Mouse (Mus musculus): ENCODE measurements around the gene Nkain2.
"Not testable (repeated sequence)": the region's sequence is repeated elsewhere in the genome, so short reads cannot be mapped to it uniquely, and the experiment has no call there.

Gene Nkain2

DNA sequence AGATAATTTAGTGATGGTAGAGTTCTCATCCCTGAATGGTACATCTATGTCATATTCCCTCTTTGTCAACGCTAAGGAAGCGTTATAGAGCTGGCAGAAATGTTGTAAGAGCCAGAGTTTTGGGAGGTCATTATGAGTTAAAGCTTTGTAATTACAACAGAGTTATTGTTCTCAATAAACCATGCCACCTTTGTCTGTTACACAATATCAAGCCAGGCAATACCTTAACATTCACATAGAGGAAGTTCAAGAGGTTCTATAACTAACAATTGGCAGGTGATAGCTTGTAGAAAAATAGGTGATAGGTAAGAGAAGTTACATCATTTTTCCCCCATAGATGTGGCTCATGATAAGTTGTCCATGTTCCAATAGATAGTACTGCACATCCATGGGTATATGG lies 832.0 kb downstream of the Nkain2 start:
- DNase-seq (ENCODE audit: low spot score in 2 of 2) = no peak

- DNase-seq (ENCODE audit: low spot score in 2 of 2) = no peak
Observed at GRCm38 (mm10) chr10:32052546-32053295, 837.5 kb downstream of the Nkain2 start.

- DNase-seq (ENCODE audit: low spot score in 2 of 2) = no peak
Observed at GRCm38 (mm10) chr10:32052045-32052444, 838.2 kb downstream of the Nkain2 start.

DNA sequence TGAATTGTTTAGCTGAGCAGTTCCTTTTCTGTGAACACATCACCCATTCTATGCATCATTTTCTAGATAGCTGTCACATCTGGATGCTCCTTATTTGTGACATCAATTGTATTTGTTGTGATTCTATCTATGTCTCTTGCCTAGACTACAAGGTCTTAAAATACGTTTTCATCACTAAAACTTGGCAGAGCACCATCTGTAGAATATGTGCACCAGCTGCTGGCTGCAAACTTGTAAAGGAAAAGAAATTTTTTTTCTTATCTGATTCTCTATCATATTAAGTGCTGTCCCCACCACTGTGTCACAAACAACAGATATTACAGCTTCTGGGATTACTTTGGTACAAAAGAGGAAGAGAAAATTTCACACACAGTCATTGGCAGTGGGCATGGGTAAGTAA lies 860.3 kb downstream of the Nkain2 start:
- no peak for DNase-seq (ENCODE audit: low spot score in 2 of 2)

DNA sequence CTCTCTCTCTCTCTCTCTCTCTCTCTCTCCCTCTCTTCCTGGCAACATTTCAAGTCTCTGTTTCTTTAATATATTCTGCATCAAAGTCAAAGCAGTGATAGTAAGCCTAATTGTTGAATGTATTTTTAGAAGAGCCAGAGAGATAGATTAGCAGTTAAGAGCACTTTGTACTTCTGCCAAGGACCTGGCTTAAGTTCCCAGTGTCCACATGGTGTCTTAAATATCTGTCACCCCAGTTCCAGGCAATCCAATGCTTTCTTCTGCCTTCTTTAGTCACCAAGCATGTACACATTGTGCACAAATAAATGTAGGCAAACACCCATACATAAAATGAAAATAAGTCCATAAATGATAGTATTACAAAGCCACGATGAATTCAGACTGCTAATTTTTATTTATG lies 871.9 kb downstream of the Nkain2 start:
- DNase-seq (ENCODE audit: low spot score in 2 of 2) = no peak

DNA sequence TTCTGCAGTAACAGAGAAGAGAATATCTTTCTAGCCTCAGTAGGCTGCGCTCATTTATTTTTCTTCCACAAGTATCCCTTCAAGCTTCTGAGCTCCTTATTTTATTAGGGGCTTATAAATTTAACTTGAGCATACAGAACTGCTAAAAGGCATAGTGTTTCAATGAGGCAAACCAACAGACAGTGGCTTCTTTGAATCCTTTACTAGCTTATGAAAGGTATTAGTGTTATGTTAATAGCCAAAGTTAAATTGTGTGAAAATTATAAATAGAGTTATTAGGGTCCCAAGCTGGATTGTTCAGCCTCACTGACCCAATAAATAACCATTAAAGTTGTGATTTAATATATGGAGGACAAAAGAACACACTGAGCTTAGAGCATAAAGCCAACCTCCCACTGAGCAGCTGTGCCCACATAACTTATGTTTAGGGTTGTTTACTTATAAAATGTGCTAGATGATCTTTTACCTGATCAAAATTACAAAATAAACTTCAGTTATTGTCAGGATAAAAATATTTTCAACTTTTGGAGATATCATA lies 889.0 kb downstream of the Nkain2 start:
- no peak for DNase-seq (ENCODE audit: low spot score in 2 of 2)

DNA sequence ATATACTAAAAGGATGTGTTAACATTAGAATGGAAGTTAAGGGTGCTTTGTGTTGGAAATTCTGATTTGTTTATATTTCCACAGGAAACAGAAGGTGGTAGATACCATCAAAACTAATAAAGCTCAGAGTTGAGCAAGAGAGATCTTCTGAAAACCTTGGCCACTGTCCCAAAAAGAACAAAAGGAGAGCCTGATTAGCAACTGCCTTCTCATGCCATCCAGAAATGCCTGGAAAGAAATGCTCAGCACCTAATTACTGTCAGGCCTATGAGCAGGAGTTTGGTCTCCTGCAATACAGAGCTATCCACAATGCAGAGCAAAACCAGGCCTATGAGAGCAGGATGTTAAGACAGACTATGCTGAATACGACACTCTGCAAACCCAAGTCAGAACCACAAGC lies 897.1 kb downstream of the Nkain2 start:
- no peak for DNase-seq (ENCODE audit: low spot score in 2 of 2)

GRCm38 (mm10) chr10:31978387-31978786 lies 911.9 kb downstream of the Nkain2 start:
- no peak for DNase-seq (ENCODE audit: low spot score in 2 of 2)

GRCm38 (mm10) chr10:31947178-31947726 lies 943.0 kb downstream of the Nkain2 start:
- no peak for DNase-seq (ENCODE audit: low spot score in 2 of 2)

- DNase-seq (ENCODE audit: low spot score in 2 of 2) = no peak
Observed at GRCm38 (mm10) chr10:31931961-31932360, 958.3 kb downstream of the Nkain2 start.

DNA sequence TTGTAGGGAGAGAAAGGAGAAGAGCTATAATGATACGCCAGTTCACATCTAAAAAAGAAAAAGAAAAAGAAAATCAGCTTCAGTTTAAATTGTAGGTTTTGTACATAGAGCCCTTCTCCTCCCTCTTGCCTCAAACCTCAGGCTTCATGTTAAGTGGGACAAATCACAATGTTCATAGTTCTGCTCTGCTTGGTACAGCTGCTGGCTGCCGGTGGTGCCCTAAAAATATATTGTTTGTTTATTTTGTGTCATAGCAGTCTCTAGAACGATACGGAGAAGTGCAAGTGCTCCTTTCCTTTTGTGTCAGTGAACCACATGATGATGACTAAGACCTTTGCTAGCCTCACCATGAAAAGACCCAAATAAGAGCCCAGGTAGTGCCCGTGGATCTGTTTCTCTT lies 962.6 kb downstream of the Nkain2 start:
- no peak for DNase-seq (ENCODE audit: low spot score in 2 of 2)

GRCm38 (mm10) chr10:31920901-31921300 lies 969.4 kb downstream of the Nkain2 start:
- not testable (repeated sequence) for DNase-seq (ENCODE audit: low spot score in 2 of 2)

DNA sequence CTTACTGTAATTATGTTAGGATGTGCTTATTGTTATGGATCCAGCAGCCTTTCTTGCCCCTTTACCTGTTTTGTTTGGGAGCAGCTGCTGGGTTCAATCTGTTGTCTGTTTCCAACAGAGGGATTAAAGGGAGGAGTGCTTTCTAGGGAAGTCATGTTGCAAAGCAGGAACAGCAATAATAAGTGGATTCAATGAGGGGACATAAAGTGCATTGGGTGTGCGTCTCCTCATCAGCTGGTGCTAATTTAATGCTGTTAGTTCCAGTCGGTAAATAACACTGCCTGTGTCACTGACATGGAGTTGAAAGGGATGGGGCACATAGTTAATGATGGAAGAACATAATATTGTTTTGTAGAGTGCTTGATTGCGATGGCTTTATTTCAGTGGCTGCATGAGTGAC lies 982.8 kb downstream of the Nkain2 start:
- DNase-seq (ENCODE audit: low spot score in 2 of 2) = no peak

DNA sequence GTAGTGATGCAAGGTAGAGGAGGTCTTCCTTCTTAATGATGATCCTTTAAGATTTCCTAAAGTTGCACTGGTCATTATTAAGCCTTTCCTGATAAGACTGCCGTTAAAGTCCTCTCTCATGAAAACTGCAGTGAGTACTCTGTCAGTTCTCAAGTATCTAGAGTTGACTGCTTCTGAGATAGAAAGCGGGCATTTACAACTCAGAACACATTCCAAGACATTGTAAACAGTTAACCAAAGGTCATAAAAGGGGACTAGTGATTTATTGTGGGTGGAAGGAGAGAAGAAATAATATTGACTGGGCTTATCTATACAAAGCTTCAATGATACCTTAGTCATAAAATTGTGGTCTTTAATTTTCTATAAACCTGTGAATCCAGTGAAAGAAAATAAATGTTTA lies 990.8 kb downstream of the Nkain2 start:
- no peak for DNase-seq (ENCODE audit: low spot score in 2 of 2)

DNA sequence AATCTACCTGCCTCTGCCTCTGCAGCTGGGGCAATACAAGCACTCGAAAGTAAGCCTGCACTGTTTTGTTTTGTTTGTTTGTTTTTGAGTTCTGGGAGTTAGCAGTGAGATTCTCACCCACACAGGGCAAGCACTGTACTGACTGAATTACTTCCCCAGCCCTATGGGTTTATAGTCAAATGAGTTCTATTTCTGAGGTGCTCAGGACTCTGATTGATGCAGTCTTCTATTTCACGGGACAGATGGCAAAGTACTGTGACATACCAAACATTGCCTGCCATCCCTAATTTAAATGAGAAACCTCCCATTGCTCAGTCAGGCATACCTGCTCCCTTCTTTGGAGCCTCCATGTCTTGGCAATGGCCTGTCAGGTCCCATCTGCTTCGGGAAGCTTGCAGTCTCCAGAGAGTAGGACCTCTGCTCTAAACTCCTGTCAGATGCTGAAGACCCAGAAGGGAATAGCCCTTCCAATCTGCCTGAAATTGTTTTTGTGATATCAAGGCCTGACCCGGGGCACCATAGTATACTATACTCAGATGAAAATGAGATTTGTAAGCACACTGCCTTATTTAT lies 1016.9 kb downstream of the Nkain2 start:
- no peak for DNase-seq (ENCODE audit: low spot score in 2 of 2)

DNA sequence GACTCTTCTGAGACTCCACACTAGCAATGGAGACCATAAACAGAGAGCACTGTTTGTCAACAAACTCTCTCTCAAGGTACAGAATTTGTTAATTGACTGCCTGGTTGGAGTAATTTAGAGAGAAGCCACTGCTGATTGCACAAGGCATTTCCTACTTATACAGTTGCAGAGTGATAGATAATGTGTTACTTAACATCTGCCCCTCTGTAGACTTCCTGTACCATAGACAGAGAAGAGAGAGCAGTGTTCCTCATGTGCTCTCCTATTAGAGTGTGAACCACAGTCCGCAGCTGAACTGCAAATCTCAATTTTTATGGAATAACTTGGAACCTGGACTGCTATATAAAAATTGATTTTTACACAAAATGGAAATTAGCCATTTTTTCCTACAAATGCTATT lies 1022.0 kb downstream of the Nkain2 start:
- DNase-seq (ENCODE audit: low spot score in 2 of 2) = no peak

GRCm38 (mm10) chr10:31827041-31827440 lies 1063.2 kb downstream of the Nkain2 start:
- no peak for DNase-seq (ENCODE audit: low spot score in 2 of 2)

DNA sequence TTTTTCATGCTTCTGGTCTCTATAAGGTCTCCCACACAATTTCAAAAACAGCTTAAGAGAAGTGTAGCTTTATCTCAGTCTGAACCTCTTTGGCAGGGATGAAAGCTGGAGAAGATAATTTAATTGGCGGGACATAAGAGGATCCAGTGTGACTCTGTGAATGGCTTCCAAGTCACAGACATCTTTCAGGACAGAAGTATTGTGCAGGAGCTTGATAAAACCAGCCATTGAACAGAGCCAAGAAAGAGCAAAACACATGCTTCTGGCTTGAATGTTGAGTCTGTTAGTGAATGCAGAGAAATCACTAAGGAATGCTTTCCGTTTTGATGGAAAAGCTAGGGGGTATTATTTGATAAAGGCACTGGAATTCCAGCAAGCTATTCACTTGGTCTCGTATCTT lies 1077.7 kb downstream of the Nkain2 start:
- DNase-seq (ENCODE audit: low spot score in 2 of 2) = no peak

GRCm38 (mm10) chr10:31742443-31743057 lies 1147.7 kb downstream of the Nkain2 start:
- peak in 1 of 2 experiments; percentile 26 for DNase-seq (ENCODE audit: low spot score in 2 of 2)

DNA sequence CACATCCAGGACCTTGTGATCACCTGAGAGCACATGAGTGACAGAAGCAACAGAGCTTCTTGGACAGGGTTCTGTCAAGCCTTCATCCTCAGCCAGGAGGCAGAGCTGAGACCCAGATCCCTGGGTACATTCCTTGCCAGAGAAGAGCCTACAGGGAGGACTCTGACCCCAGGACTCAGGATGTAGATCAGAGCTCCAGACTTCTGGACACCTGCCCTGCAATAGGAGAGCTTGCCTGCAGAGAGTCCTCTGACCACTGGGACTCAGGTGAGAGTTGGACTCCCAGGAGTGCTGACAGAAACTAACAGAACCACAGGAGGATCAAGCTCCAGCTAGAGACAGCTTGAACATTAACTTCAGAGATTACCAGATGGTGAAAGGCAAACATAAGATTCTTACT lies 1162.2 kb downstream of the Nkain2 start:
- no peak for DNase-seq (ENCODE audit: low spot score in 2 of 2)

DNA sequence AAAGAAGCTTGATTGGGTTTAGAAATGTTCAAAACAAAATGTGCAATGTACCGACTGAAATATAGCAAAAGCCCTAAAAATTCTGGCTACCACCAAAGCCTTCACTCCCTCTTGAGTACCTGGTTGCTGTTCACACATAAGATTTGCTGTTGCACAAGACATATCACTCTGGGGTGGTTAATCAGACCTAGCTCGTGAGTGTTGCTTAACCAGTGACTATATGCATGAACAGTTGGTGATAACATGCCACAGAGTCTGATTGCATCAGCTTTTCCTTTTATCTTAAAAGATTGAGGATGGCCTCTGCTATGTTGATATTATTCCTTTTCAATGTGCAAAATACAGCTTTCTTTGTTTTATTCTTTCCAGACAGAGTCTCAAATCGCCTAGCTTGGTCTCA lies 1243.0 kb downstream of the Nkain2 start:
- no peak for DNase-seq (ENCODE audit: low spot score in 2 of 2)

- no peak for DNase-seq (ENCODE audit: low spot score in 2 of 2)
Observed at GRCm38 (mm10) chr10:31646083-31646482, 1244.2 kb downstream of the Nkain2 start.
